Mouse (Mus musculus) lung, embryonic 16.5 days (tissue): ENCODE results near the gene Cd48. TPM values are rescaled to one million over a fixed set of nuclear protein-coding genes. Genes with fewer than 3 reads are reported as not detected.
"Not testable (repeated sequence)": the region's sequence is repeated elsewhere in the genome, so short reads cannot be mapped to it uniquely, and the experiment has no call there.

Experiments
- ATAC-seq: fragments of 200-750 bp; cut with Nextera tagmentation; 2 replicates; pipeline ENCODE4 v1.8.0; 2017; ENCODE audit warnings: low read depth, mild to moderate bottlenecking, moderate library complexity
- H3K27ac ChIP-seq: fragments of 300-500 bp; sonication (generic); 2 replicates; pipeline ENCODE4 v1.5.1; 2014; ENCODE audit warnings: mild to moderate bottlenecking, control low read depth, low read length
- H3K27me3 ChIP-seq: fragments of 300-500 bp; sonication (generic); 2 replicates; pipeline ENCODE4 v1.6.1; 2014; ENCODE audit warnings: low read depth, low read length, mixed read lengths; ENCODE audit not compliant: control insufficient read depth, insufficient read depth
- H3K36me3 ChIP-seq: fragments of 300-500 bp; sonication (generic); 2 replicates; pipeline ENCODE4 v1.6.1; 2014; ENCODE audit warnings: low read length; ENCODE audit not compliant: control insufficient read depth, insufficient read depth
- H3K4me1 ChIP-seq: fragments of 300-500 bp; sonication (generic); replicated peaks from 2 replicates; pipeline ENCODE4 v1.6.1; 2014; ENCODE audit warnings: low read length, mixed read lengths; ENCODE audit not compliant: control insufficient read depth, insufficient read depth
- H3K4me2 ChIP-seq: fragments of 300-500 bp; sonication (generic); 2 replicates; pipeline ENCODE4 v1.6.1; 2014; ENCODE audit warnings: low read depth, low read length, control low read depth
- H3K4me3 ChIP-seq: fragments of 300-500 bp; sonication (generic); 2 replicates; pipeline ENCODE4 v1.5.1; 2014; ENCODE audit warnings: mild to moderate bottlenecking, low read length, control low read depth
- H3K9ac ChIP-seq: fragments of 300-500 bp; sonication (generic); 2 replicates; pipeline ENCODE4 v1.6.1; 2014; ENCODE audit warnings: low read length, control low read depth
- H3K9me3 ChIP-seq: fragments of 300-500 bp; sonication (generic); 2 replicates; pipeline ENCODE4 v1.6.1; 2016; ENCODE audit warnings: low read length; ENCODE audit not compliant: control insufficient read depth
- WGBS: fragments of 180-500 bp; shearing (Covaris S2); extraction: QIAGEN DNeasy Blood & Tissue Kit; methylation state at CpG from one replicate; pipeline ENCODE4 v1.1.7; 2014; 5-methylcytosine and 5-hydroxymethylcytosine counted together
- polyA plus RNA-seq: library from polyadenylated mRNA; unstranded; fragments of >200 nt; fragmentation: Nextera tagmentation; extraction: Ambion mirVana; gene quantifications from 2 replicates; pipeline ENCODE4 v1.2.1, GENCODE M21; 2015

The Cd48 gene
- polyA plus RNA-seq, 1 experiment from 2014 or later = 4.7 TPM

- no peak within 1 kb of the TSS for H3K4me3 ChIP-seq
- H3K36me3 ChIP-seq = no peaks in the 10 kb centered on the region
- WGBS = 88% methylated on average over 5 of the region's 5 CpGs
These were observed 29.1 kb upstream of the Cd48 start, which contains the start of gene Slamf7 for GRCm38 (mm10) chr1:171652734-171653133. Gene Slamf7, minus strand, starts transcription at chr1:171653035.

GRCm38 (mm10) chr1:171658561-171658991, 23.2 kb upstream of the Cd48 start:
- WGBS = 45% methylated on average over 5 of the region's 5 CpGs
- H3K4me3 ChIP-seq = no peak overlapping the region
- no peak for ATAC-seq

More at GRCm38 (mm10) chr1:171652734-171653133, 29.1 kb upstream of the Cd48 start, which contains the start of gene Slamf7:
- H3K4me1 ChIP-seq = no peaks in the 10 kb centered on the region
- H3K4me2 ChIP-seq = no peak within 1 kb of the TSS
- no peak within 1 kb of the TSS for H3K27ac ChIP-seq
- H3K27me3 ChIP-seq = no peaks in the 10 kb centered on the region
- H3K9me3 ChIP-seq = no peaks in the 10 kb centered on the region
- no peak for ATAC-seq
- no peak within 1 kb of the TSS for H3K9ac ChIP-seq

DNA sequence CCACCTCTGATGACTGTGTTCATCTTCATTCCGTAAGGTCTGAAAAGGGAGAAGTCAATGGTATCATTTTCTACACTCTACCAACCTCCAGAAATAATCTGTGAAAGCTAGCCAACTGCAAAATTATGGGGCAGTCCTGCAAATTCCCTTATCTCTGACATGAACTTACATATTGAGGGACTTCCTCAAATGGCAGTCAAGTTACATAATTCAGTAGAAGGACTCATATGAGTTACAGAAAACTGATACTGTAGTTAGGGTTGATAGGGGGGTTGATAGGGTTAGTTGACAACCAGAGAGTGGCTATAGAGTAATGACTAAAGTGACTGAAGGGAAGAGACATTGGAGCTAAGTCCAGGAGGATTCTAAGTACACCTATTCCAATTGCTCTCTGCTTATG, 21.4 kb upstream of the Cd48 start:
- no peak overlapping the region for H3K27ac ChIP-seq
- H3K27me3 ChIP-seq = no peaks in the 10 kb centered on the region
- no peaks in the 10 kb centered on the region for H3K36me3 ChIP-seq
- WGBS = 80% methylated on average over 1 of the region's 1 CpGs
- no peak overlapping the region for H3K9ac ChIP-seq
- H3K4me2 ChIP-seq = no peak overlapping the region
- no peaks in the 10 kb centered on the region for H3K9me3 ChIP-seq
- no peak overlapping the region for H3K4me3 ChIP-seq
- H3K4me1 ChIP-seq = no peaks in the 10 kb centered on the region
- no peak for ATAC-seq

More at GRCm38 (mm10) chr1:171658561-171658991, 23.2 kb upstream of the Cd48 start:
- H3K27me3 ChIP-seq = no peaks in the 10 kb centered on the region
- no peak overlapping the region for H3K27ac ChIP-seq
- H3K36me3 ChIP-seq = no peaks in the 10 kb centered on the region
- no peak overlapping the region for H3K9ac ChIP-seq
- H3K4me1 ChIP-seq = no peaks in the 10 kb centered on the region
- no peak overlapping the region for H3K4me2 ChIP-seq
- H3K9me3 ChIP-seq = no peaks in the 10 kb centered on the region

- no peak overlapping the region for H3K27ac ChIP-seq
- H3K27me3 ChIP-seq = no peaks in the 10 kb centered on the region
- WGBS = 67% methylated on average over 2 of the region's 2 CpGs
- no peak overlapping the region for H3K9ac ChIP-seq
- H3K36me3 ChIP-seq = no peaks in the 10 kb centered on the region
- H3K4me2 ChIP-seq = no peak overlapping the region
- no peaks in the 10 kb centered on the region for H3K4me1 ChIP-seq
- H3K9me3 ChIP-seq = no peaks in the 10 kb centered on the region
- no peak overlapping the region for H3K4me3 ChIP-seq
- no peak for ATAC-seq
These were observed 20.3 kb upstream of the Cd48 start for GRCm38 (mm10) chr1:171661482-171661881.

GRCm38 (mm10) chr1:171663757-171664156, 18.1 kb upstream of the Cd48 start:
- H3K27me3 ChIP-seq = no peaks in the 10 kb centered on the region
- H3K36me3 ChIP-seq = no peaks in the 10 kb centered on the region
- no peaks in the 10 kb centered on the region for H3K9me3 ChIP-seq
- 80% methylated on average over 2 of the region's 2 CpGs for WGBS
- H3K4me3 ChIP-seq = no peak overlapping the region
- H3K27ac ChIP-seq = no peak overlapping the region
- H3K9ac ChIP-seq = no peak overlapping the region
- no peak overlapping the region for H3K4me2 ChIP-seq
- no peak for ATAC-seq
- no peaks in the 10 kb centered on the region for H3K4me1 ChIP-seq

- Histone ChIP-seq H3K36me3 (no peaks in the 10 kb centered on the region), H3K4me2 (no peak overlapping the region), H3K9ac (no peak overlapping the region), H3K4me3 (no peak overlapping the region), H3K9me3 (no peaks in the 10 kb centered on the region), H3K27me3 (no peaks in the 10 kb centered on the region), H3K4me1 (no peaks in the 10 kb centered on the region), H3K27ac (no peak overlapping the region)
- 72% methylated on average over 6 of the region's 6 CpGs for WGBS
- ATAC-seq = no peak
These were observed 15.5 kb upstream of the Cd48 start for GRCm38 (mm10) chr1:171666350-171666749.

DNA sequence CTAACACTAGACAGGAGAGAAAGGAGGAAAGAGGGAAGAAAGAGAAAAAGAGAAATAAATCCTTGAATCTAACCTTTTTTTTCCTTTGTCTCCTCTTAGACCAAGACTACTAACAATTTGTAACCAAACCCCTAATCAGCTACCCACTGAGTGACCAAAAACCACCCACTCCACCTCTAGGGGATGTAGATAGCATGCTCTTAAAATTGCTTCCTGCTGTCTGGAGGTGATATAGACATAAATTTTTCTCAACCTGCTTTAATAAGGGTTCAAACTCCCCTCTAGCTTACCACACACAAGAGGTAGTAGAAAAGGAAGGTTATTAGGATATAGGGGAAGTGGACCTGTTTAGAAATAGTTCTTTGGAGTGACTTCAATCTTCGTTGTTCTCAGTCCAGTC, 14.6 kb upstream of the Cd48 start:
- Histone ChIP-seq H3K9me3 (no peaks in the 10 kb centered on the region), H3K4me1 (no peaks in the 10 kb centered on the region), H3K27me3 (no peaks in the 10 kb centered on the region), H3K4me2 (no peak overlapping the region), H3K9ac (no peak overlapping the region), H3K36me3 (no peaks in the 10 kb centered on the region), H3K27ac (no peak overlapping the region), H3K4me3 (no peak overlapping the region)
- 70% methylated on average over 1 of the region's 1 CpGs for WGBS
- ATAC-seq = no peak

DNA sequence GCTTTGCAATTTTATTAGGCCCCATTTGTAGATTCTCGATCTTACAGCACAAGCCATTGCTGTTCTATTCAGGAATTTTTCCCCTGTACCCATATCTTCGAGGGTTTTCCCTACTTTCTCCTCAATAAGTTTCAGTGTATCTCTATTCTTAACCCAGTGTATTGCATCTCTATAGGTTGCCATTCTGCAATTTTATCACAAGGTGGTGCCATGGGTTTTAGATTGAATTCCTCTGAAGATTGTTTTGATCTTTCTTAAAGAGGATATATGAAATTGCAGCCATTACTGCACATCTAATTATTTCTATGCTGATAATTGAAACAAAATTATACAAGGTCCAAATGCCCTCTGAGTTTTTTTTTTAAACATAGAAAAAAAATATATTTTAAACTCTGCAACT, 9.4 kb upstream of the Cd48 start:
- 80% methylated on average over 2 of the region's 2 CpGs for WGBS
- not testable (repeated sequence) for H3K9me3 ChIP-seq, H3K27ac ChIP-seq, H3K36me3 ChIP-seq, H3K4me1 ChIP-seq, H3K27me3 ChIP-seq, H3K9ac ChIP-seq, H3K4me2 ChIP-seq, ATAC-seq, H3K4me3 ChIP-seq

GRCm38 (mm10) chr1:171672854-171673475, 8.8 kb upstream of the Cd48 start:
- Histone ChIP-seq H3K27ac (no peak overlapping the region), H3K4me1 (no peaks in the 10 kb centered on the region), H3K4me2 (no peak overlapping the region), H3K9ac (no peak overlapping the region), H3K9me3 (no peaks in the 10 kb centered on the region), H3K36me3 (no peaks in the 10 kb centered on the region), H3K27me3 (no peaks in the 10 kb centered on the region), H3K4me3 (no peak overlapping the region)
- no peak for ATAC-seq
- WGBS = 60% methylated on average over 5 of the region's 5 CpGs

GRCm38 (mm10) chr1:171674467-171674866, 7.3 kb upstream of the Cd48 start:
- Histone ChIP-seq H3K9ac (no peak overlapping the region), H3K27ac (no peak overlapping the region), H3K27me3 (no peaks in the 10 kb centered on the region), H3K4me3 (no peak overlapping the region), H3K4me1 (no peaks in the 10 kb centered on the region), H3K9me3 (no peaks in the 10 kb centered on the region), H3K4me2 (no peak overlapping the region), H3K36me3 (no peaks in the 10 kb centered on the region)
- 54% methylated on average over 1 of the region's 1 CpGs for WGBS
- ATAC-seq = no peak
